Mouse (Mus musculus): ENCODE measurements around the gene Gss. TPM values are rescaled to one million over a fixed set of nuclear protein-coding genes. Genes with fewer than 3 reads are reported as not detected.

Gss gene
- total RNA-seq, 2 experiments from 2014 or later, result 11.6 to 15.2 TPM

- peak; percentile 97 to 98 for DNase-seq (ENCODE audit: low spot score in 2 of 2)
Measured at GRCm38 (mm10) chr2:155517455-155518423, 74.9 kb downstream of the Gss start, which contains the start of the genes Acss2 and Ggt7. TSS of gene Acss2 (plus strand) at chr2:155517948. TSS of gene Ggt7 (minus strand) at chr2:155518237.

GRCm38 (mm10) chr2:155515941-155516340, 76.7 kb downstream of the Gss start:
- peak; percentile 78 to 81 for DNase-seq (ENCODE audit: low spot score in 2 of 2)

DNA sequence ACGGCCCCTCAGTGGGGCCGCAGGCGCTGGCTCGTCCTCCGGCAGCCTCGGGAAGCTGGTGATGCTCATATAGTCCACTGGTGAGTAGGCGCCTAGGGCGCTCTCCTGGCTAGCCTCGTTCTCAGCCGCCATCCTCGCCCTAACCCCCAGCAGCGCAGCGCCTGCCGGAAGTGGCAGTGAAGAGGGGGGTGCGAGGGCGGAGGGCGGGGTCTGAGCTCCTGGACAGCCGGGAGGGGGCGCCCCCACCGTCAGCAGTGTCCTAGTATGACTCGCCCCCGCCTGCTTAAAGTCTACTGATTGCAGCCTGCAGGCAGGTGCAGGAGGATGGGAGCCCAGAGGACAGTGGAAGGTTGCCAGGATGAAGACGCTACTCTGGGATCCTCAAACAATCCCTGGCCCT, 77.9 kb downstream of the Gss start:
- peak; percentile 81 to 88 for DNase-seq (ENCODE audit: low spot score in 2 of 2)

DNA sequence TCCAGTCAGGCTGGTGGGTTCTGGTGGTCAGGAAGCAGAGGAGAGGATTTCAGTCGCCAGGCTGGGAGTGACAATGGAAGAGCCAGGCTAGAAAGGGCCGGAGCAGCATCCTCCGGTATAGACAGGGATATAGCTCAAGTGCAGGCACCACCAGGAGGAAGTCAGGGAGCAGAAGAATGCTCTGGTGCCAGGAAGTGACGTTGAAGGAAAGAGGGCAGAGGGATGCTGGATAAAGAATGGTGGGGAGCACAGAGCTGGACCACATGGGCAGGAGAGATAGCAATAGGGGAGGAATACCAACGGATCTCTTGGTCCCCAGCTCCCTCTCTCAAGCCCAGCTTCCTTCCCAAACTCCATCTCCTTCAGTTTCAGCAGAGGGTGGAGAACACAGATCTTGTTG, 79.1 kb downstream of the Gss start:
- DNase-seq (ENCODE audit: low spot score in 2 of 2), result peak; percentile 34 to 41

Small RNA genes within 50 kb of the gene (microRNA-seq; reads per million reads assigned to microRNA genes)
- 4.7 to 6.1 reads per million in 2 experiments for gene Mir499

Other genes with a start within 250 kb of the Gss start
- gene Pigu, start 235.4 kb downstream of the Gss start, total RNA-seq (2021), result 10 to 100 TPM; 23.8 to 27.9 TPM
- 100 to 1,000 TPM; 189 to 198 TPM for gene Trp53inp2, start 211.8 kb downstream of the Gss start, total RNA-seq (2021)
- gene Ncoa6, start 118.9 kb downstream of the Gss start, total RNA-seq (2021), result 10 to 100 TPM; 67.5 to 70.5 TPM
- gene Acss2, start 74.9 kb downstream of the Gss start, total RNA-seq (2021), result 10 to 100 TPM; 48.9 to 56.2 TPM
- gene Ggt7, start 74.6 kb downstream of the Gss start, total RNA-seq (2021), result 100 to 1,000 TPM in 1 of 2 experiments, 10 to 100 TPM in 1; 95.2 to 101 TPM
- 1 to 10 TPM; 2.6 to 4.2 TPM for gene Myh7b, start 18.4 kb upstream of the Gss start, total RNA-seq (2021)
- gene Trpc4ap, start 99.6 kb upstream of the Gss start, total RNA-seq (2021), result 100 to 1,000 TPM; 143 to 149 TPM
- gene Edem2, start 136.7 kb upstream of the Gss start, total RNA-seq (2021), result 10 to 100 TPM; 19.1 to 20.9 TPM
- gene Gm17581, start 143.1 kb upstream of the Gss start, total RNA-seq (2021), result not detected
- 1 to 10 TPM; 2.1 to 3.2 TPM for gene Procr, start 158.3 kb upstream of the Gss start, total RNA-seq (2021)
- 10 to 100 TPM; 64.1 to 67.5 TPM for gene Mmp24, start 182.5 kb upstream of the Gss start, total RNA-seq (2021)
- gene BC029722, start 226.6 kb upstream of the Gss start, total RNA-seq (2021), result 10 to 100 TPM; 37.2 to 38.1 TPM
- gene Eif6, start 234.1 kb upstream of the Gss start, total RNA-seq (2021), result 10 to 100 TPM; 73.4 to 83.1 TPM
- gene Fam83c, start 242.0 kb upstream of the Gss start, total RNA-seq (2021), result not detected